Mouse (Mus musculus): ENCODE data around the gene Bbx.

- no peak for TF ChIP-seq CTCF (IDR thresholded peaks at IDR 0.05)
- no peak for TF ChIP-seq POLR2A (IDR thresholded peaks at IDR 0.05; ENCODE audit: insufficient read depth, low read depth, low read length)
Measured at GRCm38 (mm10) chr16:50381351-50381746, 50.8 kb downstream of the Bbx start.
